Mouse (Mus musculus) heart, embryonic 14.5 days (tissue): Measurements from ENCODE around the gene Tesk2. TPM values are rescaled to one million over a fixed set of nuclear protein-coding genes. Genes with fewer than 3 reads are reported as not detected.
"Not testable (repeated sequence)": the region's sequence is repeated elsewhere in the genome, so short reads cannot be mapped to it uniquely, and the experiment has no call there.

Source experiments
- ATAC-seq: fragments of 200-750 bp; cut with Nextera tagmentation; 2 replicates; pipeline ENCODE4 v1.8.0; 2017; ENCODE audit warnings: low read depth, moderate TSS enrichment; ENCODE audit not compliant: insufficient number of reproducible peaks, insufficient read depth, low FRiP score
- H3K27ac ChIP-seq, 2 experiments: fragments of 200-500 bp in 1 of 2; fragments of 300-500 bp in 1 of 2; sonication (generic) in 1 of 2; replicated peaks in 1 of 2; 2 replicates each; pipeline ENCODE4 v1.5.1; 2012 to 2014; ENCODE audit warnings: low read depth in 2 of 2, low read length in 2 of 2, control low read depth in 1 of 2, mild to moderate bottlenecking in 1 of 2, mixed read lengths in 1 of 2; ENCODE audit not compliant: control insufficient read depth in 1 of 2, insufficient read depth in 1 of 2
- H3K27me3 ChIP-seq: fragments of 300-500 bp; sonication (generic); 2 replicates; pipeline ENCODE4 v1.6.1; 2014; ENCODE audit warnings: mild to moderate bottlenecking, low read length, control low read depth; ENCODE audit not compliant: control insufficient read depth, insufficient read depth
- H3K36me3 ChIP-seq: fragments of 300-500 bp; sonication (generic); 2 replicates; pipeline ENCODE4 v1.6.1; 2014; ENCODE audit warnings: mild to moderate bottlenecking, control low read depth, low read length, mixed read lengths; ENCODE audit not compliant: control insufficient read depth, insufficient read depth
- H3K4me1 ChIP-seq, 2 experiments: fragments of 200-500 bp in 1 of 2; fragments of 300-500 bp in 1 of 2; sonication (generic) in 1 of 2; 2 replicates each; pipeline ENCODE4 v1.6.1; 2012 to 2014; ENCODE audit warnings: low read length in 2 of 2, control low read depth in 1 of 2, mixed read lengths in 1 of 2; ENCODE audit not compliant: control insufficient read depth in 2 of 2, insufficient read depth in 2 of 2
- H3K4me2 ChIP-seq: fragments of 300-500 bp; sonication (generic); 2 replicates; pipeline ENCODE4 v1.6.1; 2014; ENCODE audit warnings: mild to moderate bottlenecking, low read length
- H3K4me3 ChIP-seq, 2 experiments: fragments of 200-500 bp in 1 of 2; fragments of 300-500 bp in 1 of 2; sonication (generic) in 1 of 2; 2 replicates each; pipeline ENCODE4 v1.5.1; 2012 to 2014; ENCODE audit warnings: low read length in 2 of 2, mild to moderate bottlenecking in 2 of 2, control low read depth in 1 of 2, low read depth in 1 of 2, moderate library complexity in 1 of 2; ENCODE audit not compliant: control insufficient read depth in 1 of 2, insufficient read depth in 1 of 2
- H3K9ac ChIP-seq: fragments of 300-500 bp; sonication (generic); 2 replicates; pipeline ENCODE4 v1.6.1; 2014; ENCODE audit warnings: mild to moderate bottlenecking, low read length
- H3K9me3 ChIP-seq: fragments of 300-500 bp; sonication (generic); 2 replicates; pipeline ENCODE4 v1.6.1; 2016; ENCODE audit warnings: low read length, control low read depth; ENCODE audit not compliant: control insufficient read depth
- WGBS: fragments of 180-500 bp; shearing (Covaris S2); extraction: QIAGEN DNeasy Blood & Tissue Kit; methylation state at CpG from one replicate; pipeline ENCODE4 v1.1.7; 2014; 5-methylcytosine and 5-hydroxymethylcytosine counted together
- polyA plus RNA-seq: library from polyadenylated mRNA; unstranded; fragments of >200 nt; fragmentation: Nextera tagmentation; extraction: Ambion mirVana; gene quantifications from 2 replicates; pipeline ENCODE4 v1.2.1, GENCODE M21; 2014

Tesk2 gene
- polyA plus RNA-seq, 1 experiment from 2014 or later = 2.7 TPM

- ATAC-seq = no peak
- 64% methylated on average over 2 of the region's 2 CpGs for WGBS
- Histone ChIP-seq H3K27ac (no peak overlapping the region), H3K4me3 (no peak overlapping the region), H3K27me3 (peaks cover 10% of the 10 kb centered on the region), H3K9me3 (no peaks in the 10 kb centered on the region), H3K9ac (no peak overlapping the region), H3K36me3 (no peaks in the 10 kb centered on the region), H3K4me2 (no peak overlapping the region), H3K4me1 (no peaks in the 10 kb centered on the region)
Observed at GRCm38 (mm10) chr4:116838999-116839398, 118.3 kb downstream of the Tesk2 start.

DNA sequence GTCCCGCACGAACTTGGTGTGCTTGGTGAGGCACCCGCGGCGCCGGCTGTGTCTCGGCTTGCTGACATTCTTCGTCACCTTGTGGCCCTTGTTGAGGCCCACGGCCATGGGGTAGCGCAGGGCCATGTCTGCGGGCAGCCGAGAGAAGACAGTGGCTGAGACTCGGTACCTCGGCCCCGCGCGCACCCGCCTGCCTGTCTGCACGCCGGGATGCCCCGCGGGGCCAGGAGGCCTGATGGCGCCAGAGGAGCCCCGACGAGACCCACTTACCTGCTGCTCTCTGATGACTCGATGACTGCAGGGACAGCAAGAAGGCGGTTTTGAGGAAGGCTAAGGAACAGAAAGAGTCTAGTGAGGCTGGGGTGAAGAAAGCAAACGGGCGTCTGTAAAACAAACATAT, 119.3 kb downstream of the Tesk2 start:
- not testable (repeated sequence) for H3K4me1 ChIP-seq, H3K9me3 ChIP-seq, ATAC-seq, H3K36me3 ChIP-seq, H3K27ac ChIP-seq, H3K9ac ChIP-seq
- 10% methylated on average over 20 of the region's 29 CpGs for WGBS
- peaks cover 10% of the 10 kb centered on the region for H3K27me3 ChIP-seq
- peak overlapping the region; percentile 24 to 31 for H3K4me3 ChIP-seq
- peak overlapping the region; percentile 53 for H3K4me2 ChIP-seq

GRCm38 (mm10) chr4:116840841-116841240, 120.1 kb downstream of the Tesk2 start:
- no peak for ATAC-seq
- no peak overlapping the region for H3K27ac ChIP-seq
- H3K9me3 ChIP-seq = no peaks in the 10 kb centered on the region
- no peaks in the 10 kb centered on the region for H3K36me3 ChIP-seq
- H3K27me3 ChIP-seq = peaks cover 10% of the 10 kb centered on the region
- H3K9ac ChIP-seq = no peak overlapping the region
- WGBS = 80% methylated on average over 6 of the region's 6 CpGs
- no peaks in the 10 kb centered on the region for H3K4me1 ChIP-seq
- H3K4me3 ChIP-seq = no peak overlapping the region
- H3K4me2 ChIP-seq = no peak overlapping the region

GRCm38 (mm10) chr4:116844324-116844723, 123.6 kb downstream of the Tesk2 start:
- Histone ChIP-seq H3K4me1 (no peaks in the 10 kb centered on the region), H3K4me3 (no peak overlapping the region), H3K4me2 (no peak overlapping the region), H3K36me3 (no peaks in the 10 kb centered on the region), H3K27me3 (peaks cover 7% of the 10 kb centered on the region), H3K27ac (no peak overlapping the region), H3K9me3 (no peaks in the 10 kb centered on the region), H3K9ac (no peak overlapping the region)
- 90% methylated on average over 3 of the region's 3 CpGs for WGBS
- no peak for ATAC-seq

GRCm38 (mm10) chr4:116849901-116850300, 129.2 kb downstream of the Tesk2 start:
- ATAC-seq = no peak

DNA sequence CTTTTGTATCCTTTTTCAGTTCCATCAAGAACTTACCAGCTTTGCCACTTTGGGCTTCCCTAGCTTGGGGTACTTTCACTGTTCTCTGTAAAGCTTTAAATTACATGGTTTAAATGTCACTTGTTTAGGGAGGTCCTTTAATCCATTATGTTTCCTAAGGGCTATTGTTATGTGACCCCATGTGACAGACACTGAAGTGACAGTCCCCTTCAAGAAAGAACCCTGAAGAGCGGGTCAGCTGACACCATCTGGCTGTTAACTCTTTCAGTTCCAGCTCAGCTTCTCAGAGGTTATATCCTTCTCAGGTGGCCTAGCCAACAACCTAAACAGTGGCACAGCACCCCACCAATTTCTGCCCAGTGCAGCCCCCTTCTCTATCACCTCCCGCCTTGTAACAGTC, 133.5 kb downstream of the Tesk2 start:
- no peak overlapping the region for H3K4me2 ChIP-seq
- no peaks in the 10 kb centered on the region for H3K27me3 ChIP-seq
- 20% methylated on average over 2 of the region's 2 CpGs for WGBS
- no peak overlapping the region for H3K4me3 ChIP-seq
- no peak overlapping the region for H3K9ac ChIP-seq
- H3K9me3 ChIP-seq = no peaks in the 10 kb centered on the region
- H3K27ac ChIP-seq = no peak overlapping the region
- no peaks in the 10 kb centered on the region for H3K4me1 ChIP-seq
- H3K36me3 ChIP-seq = no peaks in the 10 kb centered on the region
- no peak for ATAC-seq

More at GRCm38 (mm10) chr4:116849901-116850300, 129.2 kb downstream of the Tesk2 start:
- no peaks in the 10 kb centered on the region for H3K27me3 ChIP-seq
- no peaks in the 10 kb centered on the region for H3K9me3 ChIP-seq
- no peak overlapping the region for H3K9ac ChIP-seq
- no peaks in the 10 kb centered on the region for H3K36me3 ChIP-seq
- no peak overlapping the region for H3K4me3 ChIP-seq
- no peak overlapping the region for H3K4me2 ChIP-seq
- H3K27ac ChIP-seq = no peak overlapping the region
- no peaks in the 10 kb centered on the region for H3K4me1 ChIP-seq
- 73% methylated on average over 3 of the region's 3 CpGs for WGBS

Other genes with a start within 250 kb of the Tesk2 start
- gene Ipp, start 213.4 kb upstream of the Tesk2 start, polyA plus RNA-seq = 4.5 and 5.7 TPM in 2 replicates
- gene Tmem69, start 165.0 kb upstream of the Tesk2 start, polyA plus RNA-seq = 24.5 and 28.5 TPM in 2 replicates
- gene Gpbp1l1, start 163.3 kb upstream of the Tesk2 start, polyA plus RNA-seq = 38.3 and 39.9 TPM in 2 replicates
- gene Ccdc17, start 124.3 kb upstream of the Tesk2 start, polyA plus RNA-seq = 3.2 and 5.1 TPM in 2 replicates
- gene Nasp, start 93.0 kb upstream of the Tesk2 start, polyA plus RNA-seq = 78.0 and 79.1 TPM in 2 replicates
- 620 and 648 TPM in 2 replicates for gene Akr1a1, start 69.3 kb upstream of the Tesk2 start, polyA plus RNA-seq
- gene Prdx1, start 35.4 kb upstream of the Tesk2 start, polyA plus RNA-seq = 942 and 971 TPM in 2 replicates
- gene Mmachc, start 12.5 kb upstream of the Tesk2 start, polyA plus RNA-seq = 30.5 and 31.9 TPM in 2 replicates
- 16.3 and 20.5 TPM in 2 replicates for gene Ccdc163, start 12.4 kb upstream of the Tesk2 start, polyA plus RNA-seq
- gene Toe1, start 86.7 kb downstream of the Tesk2 start, polyA plus RNA-seq = 18.3 and 18.7 TPM in 2 replicates
- 4.6 and 8.3 TPM in 2 replicates for gene Mutyh, start 86.8 kb downstream of the Tesk2 start, polyA plus RNA-seq
- 0.43 and 1.2 TPM in 2 replicates for gene Hpdl, start 100.8 kb downstream of the Tesk2 start, polyA plus RNA-seq
- gene Zswim5, start 156.4 kb downstream of the Tesk2 start, polyA plus RNA-seq = 0.80 and 0.89 TPM in 2 replicates